Mouse (Mus musculus) heart, embryonic 13.5 days (tissue): ENCODE results near the gene Rps27. TPM values are rescaled to one million over a fixed set of nuclear protein-coding genes. Genes with fewer than 3 reads are reported as not detected.

ENCODE experiments used
- ATAC-seq: fragments of 200-750 bp; cut with Nextera tagmentation; 2 replicates; pipeline ENCODE4 v1.8.0; 2017; ENCODE audit warnings: moderate TSS enrichment; ENCODE audit not compliant: insufficient number of reproducible peaks, low FRiP score, low TSS enrichment; ENCODE audit errors: extremely low read depth
- H3K27ac ChIP-seq: fragments of 300-500 bp; sonication (generic); replicated peaks from 2 replicates; pipeline ENCODE4 v1.5.1; 2015; ENCODE audit warnings: moderate library complexity, mild to moderate bottlenecking, inconsistent platforms
- H3K27me3 ChIP-seq: fragments of 300-500 bp; sonication (generic); replicated peaks from 2 replicates; pipeline ENCODE4 v1.6.1; 2015; ENCODE audit warnings: mild to moderate bottlenecking, inconsistent platforms
- H3K36me3 ChIP-seq: fragments of 300-500 bp; sonication (generic); 2 replicates; pipeline ENCODE4 v1.6.1; 2015; ENCODE audit warnings: mild to moderate bottlenecking, inconsistent platforms
- H3K4me1 ChIP-seq: fragments of 300-500 bp; sonication (generic); 2 replicates; pipeline ENCODE4 v1.6.1; 2015; ENCODE audit warnings: inconsistent platforms
- H3K4me2 ChIP-seq: fragments of 300-500 bp; sonication (generic); 2 replicates; pipeline ENCODE4 v1.6.1; 2015; ENCODE audit warnings: inconsistent platforms, mild to moderate bottlenecking, moderate library complexity
- H3K4me3 ChIP-seq: fragments of 300-500 bp; sonication (generic); 2 replicates; pipeline ENCODE4 v1.5.1; 2015; ENCODE audit warnings: moderate library complexity, mild to moderate bottlenecking, inconsistent platforms
- H3K9ac ChIP-seq: fragments of 300-500 bp; sonication (generic); 2 replicates; pipeline ENCODE4 v1.6.1; 2015; ENCODE audit warnings: inconsistent platforms, mild to moderate bottlenecking, moderate library complexity
- H3K9me3 ChIP-seq: fragments of 300-500 bp; sonication (generic); 2 replicates; pipeline ENCODE4 v1.6.1; 2016; ENCODE audit warnings: inconsistent platforms
- WGBS: fragments of 180-500 bp; shearing (Covaris S2); methylation state at CpG from one replicate; pipeline ENCODE4 v1.1.7; 2015; ENCODE audit warnings: mixed read lengths; 5-methylcytosine and 5-hydroxymethylcytosine counted together
- polyA plus RNA-seq: library from polyadenylated mRNA; unstranded; fragments of >200 nt; fragmentation: Nextera tagmentation; extraction: Ambion mirVana; gene quantifications from 2 replicates; pipeline ENCODE4 v1.2.1, GENCODE M21; 2015

Rps27 gene
- polyA plus RNA-seq, 1 experiment from 2014 or later, result 878 TPM

GRCm38 (mm10) chr3:90224331-90224730, 10.9 kb upstream of the Rps27 start:
- H3K36me3 ChIP-seq, result peaks cover 30% of the 10 kb centered on the region
- WGBS, result 74% methylated on average over 10 of the region's 10 CpGs
- H3K27ac ChIP-seq, result no peak overlapping the region
- ATAC-seq, result no peak
- H3K9me3 ChIP-seq, result no peaks in the 10 kb centered on the region
- no peak overlapping the region for H3K4me3 ChIP-seq
- no peak overlapping the region for H3K9ac ChIP-seq
- H3K27me3 ChIP-seq, result no peaks in the 10 kb centered on the region
- peaks cover 32% of the 10 kb centered on the region for H3K4me1 ChIP-seq
- H3K4me2 ChIP-seq, result no peak overlapping the region

DNA sequence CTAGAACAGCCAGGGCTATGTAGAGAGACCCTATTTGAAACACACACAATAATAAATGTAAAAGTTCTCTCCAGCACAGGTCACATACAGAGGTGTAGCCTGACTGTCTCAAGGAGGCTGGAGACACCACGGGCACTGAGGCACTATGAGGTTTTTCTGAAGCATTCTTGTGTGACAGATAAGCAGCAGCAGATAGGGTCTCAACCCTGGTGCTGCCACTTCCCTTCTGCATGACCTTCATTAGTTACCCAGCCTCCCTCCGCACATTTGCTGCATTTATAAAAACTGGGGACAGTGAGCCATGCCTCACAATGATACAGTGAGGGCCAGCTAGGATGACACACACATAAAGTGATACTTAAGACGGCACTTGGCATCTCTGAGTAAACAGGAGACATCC, 9.5 kb upstream of the Rps27 start:
- no peak overlapping the region for H3K4me2 ChIP-seq
- no peaks in the 10 kb centered on the region for H3K9me3 ChIP-seq
- no peak overlapping the region for H3K4me3 ChIP-seq
- no peak overlapping the region for H3K27ac ChIP-seq
- no peak for ATAC-seq
- peaks cover 30% of the 10 kb centered on the region for H3K36me3 ChIP-seq
- WGBS, result 40% methylated on average over 3 of the region's 3 CpGs
- H3K9ac ChIP-seq, result no peak overlapping the region
- peaks cover 32% of the 10 kb centered on the region for H3K4me1 ChIP-seq
- H3K27me3 ChIP-seq, result no peaks in the 10 kb centered on the region

DNA sequence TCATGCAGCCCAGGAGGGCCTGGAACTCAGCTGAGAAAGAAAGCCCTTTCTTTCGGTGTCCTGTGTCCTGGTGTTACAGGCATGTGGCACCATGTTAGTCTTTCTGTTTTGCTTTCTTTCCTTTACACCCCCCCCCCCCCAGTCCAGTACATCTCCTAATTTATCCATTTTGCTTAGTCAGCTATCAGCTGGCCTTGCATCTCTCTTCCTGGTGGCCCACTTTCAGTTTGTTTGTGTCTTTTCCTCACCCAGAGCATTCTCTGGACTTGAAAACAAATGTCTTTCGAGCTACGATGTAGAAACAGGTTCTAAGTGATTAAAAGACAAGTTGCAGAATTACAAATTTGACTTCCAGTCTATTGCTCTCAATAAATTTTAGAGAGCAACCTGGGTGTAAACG, 9.0 kb upstream of the Rps27 start:
- no peak for ATAC-seq
- H3K4me1 ChIP-seq, result peaks cover 32% of the 10 kb centered on the region
- no peak overlapping the region for H3K27ac ChIP-seq
- no peaks in the 10 kb centered on the region for H3K27me3 ChIP-seq
- no peaks in the 10 kb centered on the region for H3K9me3 ChIP-seq
- no peak overlapping the region; the same call in 1 of the 2 replicates for H3K9ac ChIP-seq
- peaks cover 30% of the 10 kb centered on the region for H3K36me3 ChIP-seq
- WGBS, result 76% methylated on average over 4 of the region's 4 CpGs
- H3K4me2 ChIP-seq, result no peak overlapping the region
- no peak overlapping the region for H3K4me3 ChIP-seq

GRCm38 (mm10) chr3:90221123-90221522, 7.7 kb upstream of the Rps27 start:
- WGBS, result 12% methylated on average over 5 of the region's 5 CpGs
- peaks cover 26% of the 10 kb centered on the region for H3K36me3 ChIP-seq
- peaks cover 32% of the 10 kb centered on the region for H3K4me1 ChIP-seq
- peak overlapping the region; percentile 82 for H3K4me2 ChIP-seq
- peak overlapping the region; percentile 88 for H3K9ac ChIP-seq
- peak overlapping the region; percentile 67 for H3K4me3 ChIP-seq
- ATAC-seq, result no peak
- H3K27ac ChIP-seq, result peak overlapping the region; percentile 92
- no peaks in the 10 kb centered on the region for H3K27me3 ChIP-seq
- no peaks in the 10 kb centered on the region for H3K9me3 ChIP-seq

GRCm38 (mm10) chr3:90220531-90220951, 7.1 kb upstream of the Rps27 start:
- WGBS, result 0% methylated on average over 20 of the region's 20 CpGs
- H3K4me1 ChIP-seq, result peaks cover 32% of the 10 kb centered on the region

DNA sequence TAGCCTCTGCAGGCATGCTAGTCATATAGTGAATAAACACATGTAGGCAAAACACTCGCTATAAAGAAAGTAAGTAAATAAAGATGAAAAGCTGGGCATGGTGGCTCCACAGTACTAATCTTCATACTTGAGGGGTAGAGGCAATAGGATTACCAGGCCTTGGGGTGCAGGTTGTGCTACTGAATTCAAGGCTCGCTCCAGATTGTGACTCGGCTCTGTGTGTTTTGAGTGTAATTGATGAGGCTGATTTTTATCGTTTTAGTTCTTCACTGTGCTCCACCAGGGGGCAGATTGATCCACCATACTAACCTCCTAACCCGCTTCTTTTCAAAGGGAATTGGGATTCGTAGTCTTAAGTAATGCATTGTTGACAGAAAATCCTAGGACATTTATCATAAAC, 6.6 kb upstream of the Rps27 start:
- peak overlapping the region; percentile 92 for H3K27ac ChIP-seq
- H3K9ac ChIP-seq, result peak overlapping the region; percentile 88
- WGBS, result 18% methylated on average over 6 of the region's 6 CpGs
- peak overlapping the region; percentile 82 for H3K4me2 ChIP-seq
- no peaks in the 10 kb centered on the region for H3K9me3 ChIP-seq
- no peaks in the 10 kb centered on the region for H3K27me3 ChIP-seq
- peaks cover 32% of the 10 kb centered on the region for H3K4me1 ChIP-seq
- ATAC-seq, result no peak
- H3K4me3 ChIP-seq, result peak overlapping the region; percentile 67
- peaks cover 16% of the 10 kb centered on the region for H3K36me3 ChIP-seq

More at GRCm38 (mm10) chr3:90220531-90220951, 7.1 kb upstream of the Rps27 start:
- peak overlapping the region; percentile 88 for H3K9ac ChIP-seq
- H3K4me3 ChIP-seq, result peak overlapping the region; percentile 67
- peak; percentile 59; the same call in 1 of the 2 replicates for ATAC-seq
- no peaks in the 10 kb centered on the region for H3K27me3 ChIP-seq
- H3K27ac ChIP-seq, result peak overlapping the region; percentile 92
- peaks cover 20% of the 10 kb centered on the region for H3K36me3 ChIP-seq
- peak overlapping the region; percentile 82 for H3K4me2 ChIP-seq
- H3K9me3 ChIP-seq, result no peaks in the 10 kb centered on the region

DNA sequence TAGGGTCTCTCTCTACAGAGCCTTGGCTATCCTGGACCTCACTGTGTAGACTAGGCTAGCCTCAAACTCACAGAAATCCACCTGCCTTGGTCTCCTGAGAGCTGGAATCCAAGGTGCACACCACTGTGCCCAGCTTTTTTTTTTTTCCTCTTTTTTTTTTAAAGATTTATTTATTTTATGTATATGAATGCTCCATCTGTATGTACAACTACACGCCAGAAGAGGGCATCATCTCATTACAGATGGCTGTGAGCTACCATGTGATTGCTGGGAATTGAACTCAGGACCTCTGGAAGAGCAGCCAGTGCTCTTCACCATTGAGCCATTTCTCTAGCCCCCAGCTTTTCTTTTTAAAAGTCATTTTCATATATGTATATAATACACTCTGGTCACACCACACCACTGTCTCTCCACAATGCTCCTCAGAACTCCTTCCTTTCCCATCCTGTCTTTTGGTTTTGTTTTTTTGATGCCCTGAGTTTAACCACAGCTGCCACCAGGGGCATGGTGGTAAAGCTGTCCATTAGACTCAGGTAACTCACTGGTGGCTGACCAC, 2.5 kb upstream of the Rps27 start:
- Histone ChIP-seq H3K27ac (no peak overlapping the region), H3K4me3 (no peak overlapping the region), H3K9me3 (no peaks in the 10 kb centered on the region), H3K4me2 (no peak overlapping the region), H3K9ac (no peak overlapping the region), H3K4me1 (peaks cover 31% of the 10 kb centered on the region), H3K36me3 (peaks cover 17% of the 10 kb centered on the region), H3K27me3 (no peaks in the 10 kb centered on the region)
- 35% methylated on average over 1 of the region's 1 CpGs for WGBS
- ATAC-seq, result no peak

DNA sequence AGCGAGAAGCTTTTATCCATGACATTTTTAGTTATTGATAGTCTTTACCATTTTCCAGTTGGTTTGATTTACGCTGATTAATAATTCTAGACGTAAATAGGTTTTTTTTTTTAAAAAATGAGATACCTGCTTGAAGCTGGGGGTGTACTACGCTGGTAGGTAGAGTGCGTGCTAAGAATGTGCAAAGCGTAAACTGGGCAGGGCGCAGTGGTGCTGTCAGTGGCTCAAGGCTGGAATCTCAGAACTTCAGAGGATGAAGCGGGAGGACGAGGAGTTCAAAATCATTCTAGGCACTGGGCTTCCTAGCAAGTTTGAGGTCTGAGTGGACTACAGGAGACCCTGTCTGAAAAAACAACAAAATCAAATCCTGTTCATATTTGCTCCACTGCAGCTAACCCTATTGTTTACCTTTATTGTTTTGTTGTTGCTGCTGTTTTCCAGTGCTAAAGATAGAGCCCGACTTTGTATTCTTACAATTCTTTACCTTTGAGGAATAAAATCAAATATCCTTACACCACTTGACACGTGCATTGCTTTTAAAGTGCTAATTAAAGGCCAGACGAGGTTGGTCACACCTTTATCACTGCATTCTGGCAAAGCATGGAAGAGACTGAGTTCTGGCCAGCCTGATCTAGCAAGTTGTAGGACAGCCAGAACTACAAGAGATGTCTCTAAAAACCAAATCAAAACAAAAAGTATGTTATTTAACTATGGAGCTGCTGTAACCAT, 669 bp upstream of the Rps27 start:
- peaks cover 37% of the 10 kb centered on the region for H3K4me1 ChIP-seq
- peak overlapping the region; percentile 95 for H3K4me2 ChIP-seq
- peak overlapping the region; percentile 81 for H3K4me3 ChIP-seq
- no peaks in the 10 kb centered on the region for H3K9me3 ChIP-seq
- no peaks in the 10 kb centered on the region for H3K27me3 ChIP-seq
- H3K9ac ChIP-seq, result peak overlapping the region; percentile 71
- WGBS, result 11% methylated on average over 12 of the region's 12 CpGs
- H3K27ac ChIP-seq, result peak overlapping the region; percentile 91
- no peak for ATAC-seq
- H3K36me3 ChIP-seq, result peaks cover 35% of the 10 kb centered on the region

DNA sequence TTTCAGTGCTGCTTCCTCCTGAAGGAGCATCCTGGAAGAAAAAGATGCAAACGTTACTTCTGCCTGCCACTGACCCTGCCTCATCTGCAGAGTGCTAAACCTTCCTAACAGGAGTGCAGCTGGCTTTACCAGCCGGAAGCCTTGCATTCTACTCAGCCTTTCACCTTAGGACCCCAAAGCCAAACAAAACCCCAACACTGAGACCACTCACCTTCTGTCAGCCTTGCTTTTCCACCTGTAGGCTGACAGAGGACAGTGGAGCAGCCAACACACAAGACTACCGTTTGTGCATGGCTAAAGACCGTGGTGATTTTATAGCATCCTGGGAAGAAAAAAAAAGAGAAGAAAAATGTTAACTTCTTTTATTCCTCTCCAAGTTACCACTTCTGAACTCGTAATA, 728 bp downstream of the Rps27 start:
- Histone ChIP-seq H3K36me3 (peaks cover 49% of the 10 kb centered on the region), H3K27ac (peak overlapping the region; percentile 91; the same call in 1 of the 2 replicates)
- WGBS, result 9% methylated on average over 5 of the region's 5 CpGs

GRCm38 (mm10) chr3:90211475-90212398, 1.7 kb downstream of the Rps27 start:
- H3K9me3 ChIP-seq, result no peaks in the 10 kb centered on the region
- H3K9ac ChIP-seq, result peak overlapping the region; percentile 97
- peak overlapping the region; percentile 95 for H3K4me2 ChIP-seq
- ATAC-seq, result no peak
- WGBS, result 64% methylated on average over 13 of the region's 13 CpGs
- peaks cover 56% of the 10 kb centered on the region for H3K36me3 ChIP-seq
- peak overlapping the region; percentile 81 for H3K4me3 ChIP-seq
- H3K27me3 ChIP-seq, result no peaks in the 10 kb centered on the region
- H3K27ac ChIP-seq, result no peak overlapping the region; the same call in 1 of the 2 replicates
- peaks cover 44% of the 10 kb centered on the region for H3K4me1 ChIP-seq

More for the DNA sequence above, 728 bp downstream of the Rps27 start:
- Histone ChIP-seq H3K9me3 (no peaks in the 10 kb centered on the region), H3K4me2 (peak overlapping the region; percentile 95), H3K9ac (peak overlapping the region; percentile 97), H3K4me3 (peak overlapping the region; percentile 81), H3K4me1 (peaks cover 44% of the 10 kb centered on the region), H3K27me3 (no peaks in the 10 kb centered on the region)
- no peak for ATAC-seq
